Mouse (Mus musculus): ENCODE data around the gene Gpr180.
"Not testable (repeated sequence)": the region's sequence is repeated elsewhere in the genome, so short reads cannot be mapped to it uniquely, and the experiment has no call there.

Gpr180 gene

DNA sequence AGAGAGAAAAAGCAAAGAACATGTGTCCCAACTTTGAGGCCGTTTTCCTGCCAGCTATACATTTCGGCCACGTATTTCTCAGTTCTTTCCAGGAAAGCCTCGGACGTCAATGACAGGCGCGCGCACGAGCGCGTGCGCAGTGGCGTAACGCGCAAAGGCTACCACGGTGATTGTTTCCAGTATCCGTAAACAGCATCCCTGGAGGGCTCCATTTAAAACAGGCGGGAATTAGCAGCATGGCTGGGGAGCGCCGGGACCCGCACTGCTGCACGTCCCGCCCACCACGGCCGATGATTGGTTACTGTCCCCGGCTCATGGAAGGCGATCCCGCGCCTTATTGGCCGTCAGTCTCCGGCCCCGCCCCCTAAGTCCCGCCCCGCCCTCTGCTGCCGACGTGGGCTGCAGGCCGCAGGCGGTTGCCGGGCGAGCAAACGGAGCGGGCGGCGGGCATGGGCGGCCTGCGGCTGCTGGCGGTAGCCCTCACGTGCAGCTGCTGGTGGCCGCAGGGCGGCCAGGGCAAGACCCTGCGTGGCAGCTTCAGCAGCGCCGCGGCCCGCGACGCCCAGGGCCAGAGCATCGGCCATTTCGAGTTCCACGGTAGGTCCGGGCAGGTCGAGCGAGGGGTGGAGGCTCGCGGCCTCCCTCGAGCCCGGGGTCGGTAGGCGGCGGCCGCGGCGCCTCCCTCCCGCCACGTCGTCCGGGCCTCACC, at the start of gene Gpr180:
Gene Gpr180, plus strand, starts transcription at position 415 of the 709 bp plus-strand sequence.
- peak; percentile 99 for DNase-seq (ENCODE audit: low spot score)

- DNase-seq (ENCODE audit: low spot score): peak; percentile 51
Observed at GRCm38 (mm10) chr14:118088437-118089207, 48.3 kb upstream of the Gpr180 start.

DNA sequence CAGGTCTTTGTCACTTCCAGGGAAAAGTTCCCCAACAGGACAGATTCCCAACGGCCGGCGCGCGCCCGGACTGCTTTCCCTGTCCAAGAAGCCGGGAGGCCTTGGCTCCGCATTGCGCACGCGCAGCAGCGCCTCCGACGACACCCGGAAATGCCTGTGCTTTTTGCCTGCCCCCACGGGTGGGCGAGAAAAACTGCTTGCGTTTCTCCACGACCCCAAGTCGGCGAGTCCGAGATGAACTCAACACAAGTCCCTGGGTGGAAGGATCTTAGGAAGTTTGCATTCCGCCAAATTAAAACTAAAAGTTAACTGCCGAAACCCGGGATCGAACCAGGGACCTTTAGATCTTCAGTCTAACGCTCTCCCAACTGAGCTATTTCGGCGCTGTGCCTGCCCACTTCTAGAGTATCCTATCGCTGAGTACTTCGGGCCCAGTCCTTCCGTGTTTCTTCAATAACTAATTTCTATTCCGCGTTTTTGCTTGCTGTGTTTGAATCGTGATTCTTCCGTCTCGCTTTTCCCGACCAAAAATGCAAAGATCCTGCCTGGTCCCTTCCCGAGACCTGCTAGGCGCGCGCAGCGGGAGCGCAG, 47.6 kb upstream of the Gpr180 start:
- DNase-seq (ENCODE audit: low spot score): peak; percentile 93

GRCm38 (mm10) chr14:118089806-118090392, 47.1 kb upstream of the Gpr180 start:
- peak; percentile 70 for DNase-seq (ENCODE audit: low spot score)

DNA sequence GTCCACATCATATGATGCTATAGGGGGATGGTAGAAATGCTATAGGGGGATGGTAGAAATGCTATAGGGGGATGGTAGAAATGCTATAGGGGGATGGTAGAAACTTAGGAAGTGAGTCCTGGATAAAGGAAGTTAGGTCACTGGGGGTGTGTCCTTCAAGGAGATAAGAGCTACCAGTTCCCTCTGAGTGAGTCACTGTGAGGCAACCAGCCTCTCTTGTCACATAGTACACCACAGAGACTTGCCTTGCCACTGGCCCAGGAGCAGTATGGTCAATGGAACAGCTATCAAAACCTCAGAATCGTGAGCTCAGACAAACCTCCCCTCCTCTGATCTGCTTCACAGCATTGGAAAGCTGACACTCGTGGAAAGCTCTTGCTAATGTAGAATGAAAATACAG, 38.7 kb upstream of the Gpr180 start:
- DNase-seq (ENCODE audit: low spot score): no peak

GRCm38 (mm10) chr14:118101227-118101990, 35.5 kb upstream of the Gpr180 start:
- no peak for DNase-seq (ENCODE audit: low spot score)

- not testable (repeated sequence) for DNase-seq (ENCODE audit: low spot score)
Observed at GRCm38 (mm10) chr14:118107479-118107878, 29.5 kb upstream of the Gpr180 start.

GRCm38 (mm10) chr14:118113116-118113515, 23.8 kb upstream of the Gpr180 start:
- DNase-seq (ENCODE audit: low spot score): no peak

DNA sequence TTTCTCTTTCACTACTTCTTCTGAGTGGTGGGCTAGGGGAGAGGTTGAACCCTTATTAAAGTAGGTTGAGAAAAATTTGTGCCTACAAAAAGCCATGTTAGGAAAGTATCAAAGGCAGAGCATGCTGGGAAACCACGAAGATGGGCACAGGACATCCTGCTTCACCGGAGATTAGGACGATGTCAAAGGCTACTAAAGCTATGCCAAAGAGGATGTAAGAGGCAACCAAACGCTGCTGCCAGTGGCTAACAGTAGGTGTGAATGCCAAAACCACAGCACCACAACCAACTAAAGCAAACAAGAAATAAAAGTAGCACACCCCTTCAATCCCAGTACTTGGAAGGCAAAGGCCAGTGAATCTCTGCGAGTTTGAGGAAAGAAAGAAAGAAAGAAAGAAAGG, 12.8 kb upstream of the Gpr180 start:
- DNase-seq (ENCODE audit: low spot score): no peak

GRCm38 (mm10) chr14:118124771-118125170, 12.2 kb upstream of the Gpr180 start:
- DNase-seq (ENCODE audit: low spot score): no peak

DNA sequence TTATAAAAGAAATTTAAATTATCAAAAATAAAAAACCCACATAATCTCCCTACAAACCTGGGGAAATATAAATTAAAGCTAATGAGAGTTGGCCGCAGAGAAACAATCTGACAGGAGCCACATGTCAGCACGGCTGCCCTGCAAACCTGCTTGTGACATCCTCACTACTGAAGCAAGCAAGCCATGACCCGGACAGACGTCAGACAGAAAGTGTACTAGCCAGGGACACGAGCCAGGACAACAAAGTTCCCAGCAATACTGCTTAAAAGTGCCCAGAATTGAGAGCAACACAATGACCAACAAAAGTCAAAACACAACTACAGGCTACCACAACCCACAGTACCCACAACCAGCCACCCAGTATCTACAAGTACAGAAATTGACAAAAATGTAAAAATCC, 10.7 kb upstream of the Gpr180 start:
- no peak for DNase-seq (ENCODE audit: low spot score)

- no peak for DNase-seq (ENCODE audit: low spot score)
Observed at GRCm38 (mm10) chr14:118131472-118131871, 5.5 kb upstream of the Gpr180 start.

DNA sequence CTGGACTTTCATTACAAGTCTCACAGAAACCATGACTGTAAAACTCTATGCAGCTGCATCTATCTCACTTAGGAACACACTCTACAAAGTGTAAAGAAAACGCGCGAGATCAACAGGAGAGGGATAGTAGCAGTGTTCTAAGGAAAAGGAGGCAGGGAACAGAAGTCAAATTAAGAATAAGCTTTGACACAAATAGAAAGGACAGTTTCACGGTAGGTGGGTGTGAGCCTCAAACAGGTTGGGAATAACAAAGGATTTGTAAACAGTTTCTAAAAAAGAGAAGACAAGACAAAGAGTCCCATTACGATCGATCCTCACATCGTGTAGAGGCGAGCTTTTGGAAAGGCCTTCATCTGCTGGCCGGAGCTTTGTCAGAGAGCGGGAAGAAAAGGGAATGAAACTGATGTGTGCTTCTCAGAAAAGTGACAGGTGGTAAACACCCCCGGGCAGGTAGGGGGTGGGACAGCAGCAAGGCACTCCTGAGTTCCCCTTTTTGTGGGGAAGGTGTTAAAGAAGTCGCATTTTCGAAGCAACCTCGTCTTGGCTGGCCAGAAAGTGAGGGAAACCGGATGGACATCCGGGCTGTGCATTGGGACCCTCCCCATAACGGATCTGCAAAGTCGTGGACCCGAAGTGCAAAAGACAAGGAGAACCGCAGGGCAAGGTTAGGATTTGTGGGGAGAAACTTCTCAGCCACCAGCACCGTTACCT, 4.9 kb upstream of the Gpr180 start:
- no peak for DNase-seq (ENCODE audit: low spot score)

- peak; percentile 100 for DNase-seq (ENCODE audit: low spot score)
Observed at GRCm38 (mm10) chr14:118132642-118132977, 4.3 kb upstream of the Gpr180 start, which contains the start of gene Tgds. Gene Tgds, minus strand, starts transcription at chr14:118132755.

- DNase-seq (ENCODE audit: low spot score): no peak
Observed at GRCm38 (mm10) chr14:118137487-118137886, 529 bp downstream of the Gpr180 start.

GRCm38 (mm10) chr14:118142283-118142682, 5.3 kb downstream of the Gpr180 start:
- no peak for DNase-seq (ENCODE audit: low spot score)

- no peak for DNase-seq (ENCODE audit: low spot score)
Observed at GRCm38 (mm10) chr14:118148046-118148445, 11.1 kb downstream of the Gpr180 start.

GRCm38 (mm10) chr14:118148554-118148953, 11.6 kb downstream of the Gpr180 start:
- DNase-seq (ENCODE audit: low spot score): no peak

DNA sequence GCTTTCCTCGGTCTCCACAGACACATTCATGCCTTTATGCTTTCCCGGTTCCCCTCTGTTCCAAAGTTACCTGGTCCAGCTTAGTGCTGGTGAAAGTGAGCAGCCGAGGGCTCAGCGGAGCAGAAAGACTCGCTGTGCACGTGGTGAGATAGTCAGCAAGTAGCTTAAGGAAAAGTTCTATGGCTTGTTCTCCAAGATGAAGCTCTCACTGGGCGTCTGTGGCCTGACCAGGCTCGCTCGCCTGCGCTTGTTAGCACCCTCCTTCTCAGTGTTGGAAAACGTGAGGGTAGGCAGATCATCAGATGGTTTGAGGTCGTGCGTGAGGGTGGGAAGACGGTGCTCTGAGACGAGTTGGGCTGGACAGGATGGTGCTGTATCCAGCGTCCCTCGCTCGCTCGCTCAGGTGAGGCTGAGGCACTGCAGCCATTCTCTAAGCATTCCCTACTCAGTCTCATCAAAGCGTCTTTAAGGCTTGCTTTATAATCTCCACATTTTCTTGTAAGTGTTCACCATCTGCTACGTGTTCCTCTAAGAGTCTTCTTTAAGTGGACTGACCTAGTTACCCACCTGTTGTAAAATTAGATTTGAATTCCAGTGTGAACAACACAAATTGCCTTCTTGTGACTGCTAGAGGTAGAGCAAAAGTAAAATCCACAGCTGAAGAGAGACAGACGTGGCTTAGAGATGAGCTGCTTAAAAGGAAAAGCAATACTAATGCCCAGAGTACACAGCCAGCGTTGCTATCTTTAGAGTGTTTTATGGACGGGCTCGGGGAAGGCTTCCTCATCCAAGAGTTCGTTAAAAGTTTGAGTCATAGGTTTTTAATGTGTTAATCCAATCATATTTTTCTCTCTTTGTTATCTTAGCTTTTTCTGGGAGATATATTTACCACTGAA, 13.9 kb downstream of the Gpr180 start:
- DNase-seq (ENCODE audit: low spot score): no peak

GRCm38 (mm10) chr14:118151651-118152293, 14.8 kb downstream of the Gpr180 start:
- peak; percentile 69 for DNase-seq (ENCODE audit: low spot score)

Measured in retina, embryonic 14.5 days (tissue).